Mouse (Mus musculus): ENCODE results near the gene Mau2.
"Not testable (repeated sequence)": the region's sequence is repeated elsewhere in the genome, so short reads cannot be mapped to it uniquely, and the experiment has no call there.

The Mau2 gene

GRCm38 (mm10) chr8:70042583-70043455 is at the start of gene Mau2, which contains the start of gene Sugp1:
TSS of gene Mau2 (minus strand) at chr8:70042734.
TSS of gene Sugp1 (plus strand) at chr8:70042813.
- DNase-seq (ENCODE audit: low spot score) = peak; percentile 96

GRCm38 (mm10) chr8:70089296-70089960 is 46.9 kb upstream of the Mau2 start:
- DNase-seq (ENCODE audit: low spot score) = no peak

GRCm38 (mm10) chr8:70087836-70088650 is 45.5 kb upstream of the Mau2 start:
- peak; percentile 33 for DNase-seq (ENCODE audit: low spot score)

DNA sequence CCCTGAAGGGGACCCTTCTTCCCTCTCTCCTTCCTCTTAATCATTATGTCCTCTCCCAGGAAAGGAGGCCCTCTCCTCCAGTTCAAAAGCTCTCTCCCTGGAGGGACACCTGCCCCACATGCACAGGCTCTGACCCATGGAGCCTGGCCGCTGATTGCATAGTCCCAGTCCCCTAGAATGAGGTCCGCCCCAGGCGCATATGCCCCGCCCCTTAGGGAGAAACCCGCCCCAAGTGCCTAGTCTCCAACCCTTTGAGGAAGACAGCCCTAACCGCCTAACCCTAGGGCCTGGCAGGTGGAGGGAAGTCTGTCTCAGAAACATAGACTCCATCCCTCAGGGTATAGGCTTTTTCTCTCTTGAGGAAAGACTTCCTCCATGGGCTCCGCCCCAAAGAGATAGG is 44.7 kb upstream of the Mau2 start:
- no peak for DNase-seq (ENCODE audit: low spot score)

DNA sequence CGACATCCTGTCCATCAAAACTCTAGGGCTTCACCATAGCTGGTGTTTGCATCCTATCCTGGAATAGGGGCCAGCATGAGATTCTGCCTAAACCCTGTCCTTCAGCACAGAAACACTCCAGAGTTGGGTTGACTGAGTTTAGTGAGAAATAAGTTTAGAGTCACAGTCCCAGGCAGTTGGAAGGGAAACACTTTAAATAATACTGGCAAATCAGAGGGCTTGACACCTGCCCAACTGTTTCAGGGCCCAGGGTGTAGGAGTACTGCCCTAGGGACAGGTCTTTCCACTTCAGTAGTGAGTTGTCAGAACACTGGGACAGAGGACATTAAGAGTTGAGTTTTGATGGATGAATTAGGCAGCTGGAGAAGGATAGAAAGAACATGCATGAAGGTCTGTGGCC is 43.6 kb upstream of the Mau2 start:
- no peak for DNase-seq (ENCODE audit: low spot score)

DNA sequence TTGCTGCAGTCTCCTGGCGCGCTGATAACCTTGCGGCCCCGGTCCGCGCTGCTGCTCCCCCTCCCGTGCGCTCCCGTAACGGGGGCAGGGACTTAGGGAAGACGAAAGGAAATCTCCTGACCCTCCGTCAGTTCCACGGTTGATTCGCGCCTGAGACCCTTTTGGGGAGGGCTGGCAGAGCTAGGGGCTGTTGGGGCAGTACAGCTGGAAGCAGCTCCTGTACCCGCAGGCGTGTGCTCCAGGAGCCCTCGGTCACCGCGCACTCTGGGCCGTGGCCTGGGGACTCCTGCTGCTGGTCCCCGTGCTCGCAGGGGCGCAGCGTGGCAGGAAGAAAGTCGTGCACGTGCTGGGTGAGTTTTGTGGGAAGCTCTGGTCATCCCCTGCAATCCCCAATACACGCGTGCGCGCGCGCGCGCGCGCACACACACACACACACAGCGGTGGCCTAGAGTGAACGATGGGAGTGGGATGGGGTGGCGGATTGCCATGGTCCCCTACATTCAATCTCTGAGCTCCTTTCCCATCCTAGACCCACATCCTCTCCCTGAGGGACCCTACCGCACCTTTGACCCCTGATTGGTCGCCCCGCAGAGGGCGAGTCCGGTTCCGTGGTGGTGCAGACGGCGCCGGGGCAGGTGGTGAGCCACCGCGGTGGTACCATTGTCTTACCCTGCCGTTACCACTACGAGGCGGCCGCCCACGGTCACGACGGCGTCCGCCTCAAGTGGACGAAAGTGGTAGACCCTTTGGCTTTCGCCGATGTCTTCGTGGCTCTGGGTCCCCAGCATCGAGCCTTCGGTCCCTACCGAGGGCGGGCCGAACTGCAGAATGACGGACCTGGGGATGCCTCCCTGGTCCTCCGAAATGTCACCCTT is 41.9 kb upstream of the Mau2 start:
- no peak for DNase-seq (ENCODE audit: low spot score)

DNA sequence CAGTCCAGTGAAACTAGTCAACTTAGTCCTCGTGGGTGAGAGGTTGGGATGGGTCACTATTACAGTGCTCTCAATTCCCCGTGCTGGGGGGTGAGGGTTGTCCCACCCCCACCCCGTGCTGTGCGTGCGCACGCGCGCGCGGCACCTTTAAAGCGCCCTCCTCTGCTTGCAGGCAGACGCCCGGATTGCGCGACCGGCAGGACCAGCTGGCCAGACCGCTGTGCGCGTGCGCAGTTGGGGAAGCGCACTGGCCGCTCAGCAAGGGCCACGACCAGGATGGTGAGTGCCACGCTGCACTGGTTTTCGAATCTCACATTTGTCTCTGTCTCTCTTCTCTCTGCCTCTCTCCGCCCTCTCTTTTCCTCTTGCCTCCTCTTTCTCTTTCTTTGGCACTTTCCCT is 40.8 kb upstream of the Mau2 start, which contains the start of gene Hapln4:
Gene Hapln4, plus strand, starts transcription at position 173 of the 400 bp plus-strand sequence.
- peak; percentile 50 for DNase-seq (ENCODE audit: low spot score)

- DNase-seq (ENCODE audit: low spot score) = no peak
These were observed 39.4 kb upstream of the Mau2 start for GRCm38 (mm10) chr8:70081976-70082375.

- no peak for DNase-seq (ENCODE audit: low spot score)
These were observed 31.1 kb upstream of the Mau2 start for GRCm38 (mm10) chr8:70073682-70074081.

DNA sequence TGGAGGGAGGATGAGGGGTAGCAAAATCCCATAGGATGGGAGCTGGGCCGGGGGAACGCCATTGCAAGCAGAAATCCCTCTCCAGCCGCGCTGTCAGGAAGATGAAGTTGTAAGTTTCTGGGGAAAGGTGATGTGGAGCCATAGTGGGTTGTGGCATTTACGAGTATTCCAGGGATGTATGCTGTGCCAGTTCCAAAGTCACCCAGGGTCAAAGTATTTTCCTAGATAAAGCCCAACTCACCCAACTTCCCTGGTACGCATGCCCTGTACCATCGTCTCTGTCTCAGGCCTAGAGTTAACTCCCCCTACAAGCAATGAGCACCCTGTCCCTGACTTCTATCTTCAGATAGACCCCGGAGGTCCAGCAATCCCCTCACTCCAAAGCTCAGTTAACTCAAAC is 30.6 kb upstream of the Mau2 start:
- no peak for DNase-seq (ENCODE audit: low spot score)

DNA sequence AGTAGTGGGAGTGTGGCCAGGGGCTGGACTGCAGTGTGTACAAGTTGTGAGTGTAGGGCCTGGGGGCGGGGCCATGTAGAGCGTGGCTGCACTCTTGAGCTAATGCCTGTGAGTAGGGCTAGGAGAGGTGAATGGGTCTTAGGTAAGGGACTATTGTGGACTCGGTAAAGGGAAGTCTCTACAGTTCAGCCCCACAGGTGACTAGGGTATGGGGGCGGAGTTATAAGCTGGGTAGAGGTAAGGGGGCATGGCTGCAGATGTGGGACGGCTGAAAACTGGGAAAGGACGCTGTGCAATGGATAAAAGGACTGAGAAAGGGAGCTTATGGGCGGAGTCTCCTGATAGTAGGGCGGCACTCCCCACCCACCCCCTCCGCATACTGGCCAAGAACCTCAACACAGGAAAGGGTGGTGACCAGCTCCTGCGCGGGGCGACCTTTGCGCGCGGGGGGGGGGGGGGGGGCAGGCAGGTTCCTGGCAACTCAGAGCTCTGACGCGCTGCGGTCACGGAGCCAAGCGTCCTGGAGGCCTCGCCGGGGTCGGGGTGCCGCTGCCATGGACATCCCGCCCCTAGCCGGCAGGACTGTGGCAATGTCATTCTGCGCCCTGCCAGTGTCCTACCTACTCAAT is 30.0 kb upstream of the Mau2 start, which contains the start of gene Tm6sf2:
Gene Tm6sf2, plus strand, starts transcription at position 484 of the 629 bp plus-strand sequence.
- peak; percentile 24 for DNase-seq (ENCODE audit: low spot score)

DNA sequence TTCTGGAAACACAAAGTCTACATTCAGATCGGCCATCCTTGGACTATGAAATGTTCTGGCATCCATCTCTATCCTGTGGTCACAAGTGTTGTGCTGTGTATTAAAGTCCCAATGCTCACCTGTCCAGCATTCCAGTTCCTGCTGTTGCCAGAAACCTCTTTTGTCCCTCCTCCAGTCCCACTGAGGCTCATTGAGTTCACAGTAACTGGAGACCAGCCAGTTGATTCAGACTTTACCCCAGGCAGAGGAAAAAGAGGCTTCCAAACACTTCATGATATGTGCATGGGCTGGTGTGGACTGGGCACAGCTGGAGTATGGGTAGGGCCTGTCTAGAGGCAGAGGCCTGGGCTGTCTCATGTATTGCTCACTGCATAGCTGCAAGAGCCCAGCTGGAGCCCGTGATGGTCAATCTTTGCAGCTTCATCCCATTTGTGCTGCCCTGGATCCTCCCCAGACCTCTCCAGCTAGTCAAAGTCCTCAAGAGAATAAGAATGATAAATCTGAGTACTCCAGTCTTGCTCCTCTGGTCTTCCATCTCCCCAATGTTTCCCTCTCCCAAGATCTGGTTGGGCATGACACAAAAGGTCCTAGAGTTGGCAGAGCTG is 29.4 kb upstream of the Mau2 start:
- no peak for DNase-seq (ENCODE audit: low spot score)

DNA sequence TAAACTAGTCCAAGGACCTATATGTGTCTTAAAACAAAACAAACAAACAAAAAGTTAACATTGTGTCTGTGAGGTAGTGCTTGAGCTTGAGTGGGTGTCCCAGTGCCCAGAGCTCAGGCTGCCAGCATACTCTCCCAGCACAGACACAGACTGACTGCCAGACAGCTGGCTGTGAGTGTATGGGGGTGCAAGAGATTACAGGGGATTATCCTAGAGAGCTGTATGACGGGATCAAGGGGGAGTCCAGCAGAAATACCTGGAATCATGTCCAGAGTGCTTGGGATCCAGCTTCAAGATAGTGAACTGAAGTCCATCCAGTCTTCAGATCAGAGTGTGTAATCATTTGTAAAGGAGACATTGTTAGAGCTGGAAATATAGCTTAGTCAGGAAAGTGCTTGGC is 15.2 kb upstream of the Mau2 start:
- DNase-seq (ENCODE audit: low spot score) = no peak

DNA sequence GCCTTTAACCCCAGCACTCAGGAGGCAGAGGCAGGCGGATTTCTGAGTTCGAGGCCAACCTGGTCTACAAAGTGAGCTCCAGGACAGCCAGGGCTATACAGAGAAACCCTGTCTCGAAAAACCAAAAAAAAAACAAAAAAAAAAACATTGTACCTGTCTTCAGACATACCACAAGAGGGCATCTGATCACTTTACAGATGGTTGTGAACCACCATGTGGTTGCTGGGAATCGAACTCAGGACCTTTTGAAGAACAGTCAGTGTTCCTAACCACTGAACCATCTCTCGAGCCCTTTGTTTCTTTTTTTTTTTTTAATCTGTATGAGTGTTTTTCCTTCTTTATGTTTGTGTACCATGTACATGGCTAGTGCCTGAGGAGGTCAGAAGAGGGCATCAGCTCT is 7.9 kb upstream of the Mau2 start:
- DNase-seq (ENCODE audit: low spot score) = not testable (repeated sequence)

- DNase-seq (ENCODE audit: low spot score) = no peak
These were observed 7.1 kb upstream of the Mau2 start for GRCm38 (mm10) chr8:70049662-70050061.

DNA sequence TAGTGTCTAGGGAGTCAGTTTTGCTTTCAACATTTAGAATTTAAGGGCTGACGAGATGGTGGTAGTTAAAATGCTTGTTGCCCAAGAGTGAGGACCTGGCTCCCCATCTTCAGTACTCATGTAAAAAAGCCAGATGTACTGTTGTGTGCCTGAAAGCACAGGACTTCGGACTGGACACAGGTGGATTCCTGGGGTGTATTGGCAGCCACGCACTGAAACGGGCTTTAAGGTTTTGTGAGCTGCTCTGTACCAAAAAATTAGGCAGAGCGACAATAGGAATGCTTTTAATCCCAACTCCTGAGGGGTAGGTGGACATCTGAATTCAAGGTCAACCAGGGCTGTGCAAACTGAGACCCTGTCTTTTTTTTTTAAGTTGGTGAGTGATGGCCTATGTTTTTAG is 1.5 kb upstream of the Mau2 start:
- no peak for DNase-seq (ENCODE audit: low spot score)

GRCm38 (mm10) chr8:70041885-70042546 is 518 bp downstream of the Mau2 start:
- DNase-seq (ENCODE audit: low spot score) = no peak

- DNase-seq (ENCODE audit: low spot score) = no peak
These were observed 4.5 kb downstream of the Mau2 start for GRCm38 (mm10) chr8:70037994-70038393.

DNA sequence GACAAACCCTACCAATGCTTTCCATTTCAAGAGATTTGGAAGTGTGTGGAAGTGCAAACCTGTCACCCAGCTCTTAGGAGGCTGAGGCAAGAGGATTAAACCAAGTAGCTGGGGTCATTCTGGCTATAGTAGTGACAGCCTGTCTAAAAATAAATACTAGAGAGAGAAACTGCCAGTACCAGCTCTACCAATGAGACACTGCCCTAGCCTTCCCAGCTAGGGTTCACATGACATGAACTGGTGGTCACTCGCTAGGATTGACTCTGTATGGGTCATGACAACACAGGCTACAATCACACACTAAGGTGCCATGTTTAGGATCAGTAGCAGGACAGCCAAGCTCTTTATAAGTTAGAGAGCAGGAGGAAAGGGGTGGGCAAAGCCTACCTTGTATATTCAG is 12.3 kb downstream of the Mau2 start:
- no peak for DNase-seq (ENCODE audit: low spot score)

- DNase-seq (ENCODE audit: low spot score) = no peak
These were observed 16.4 kb downstream of the Mau2 start for GRCm38 (mm10) chr8:70026151-70026550.

Measured in ovary, postnatal 36 days (tissue).